Mouse (Mus musculus) ZHBTc4 (cell line): ENCODE data around the gene Zscan12.

ENCODE experiments used
- DNase-seq: peaks from one replicate; pipeline ENCODE4 v3.0.0-alpha.2; 2011; ENCODE audit warnings: low read depth, low spot score

The Zscan12 gene

DNA sequence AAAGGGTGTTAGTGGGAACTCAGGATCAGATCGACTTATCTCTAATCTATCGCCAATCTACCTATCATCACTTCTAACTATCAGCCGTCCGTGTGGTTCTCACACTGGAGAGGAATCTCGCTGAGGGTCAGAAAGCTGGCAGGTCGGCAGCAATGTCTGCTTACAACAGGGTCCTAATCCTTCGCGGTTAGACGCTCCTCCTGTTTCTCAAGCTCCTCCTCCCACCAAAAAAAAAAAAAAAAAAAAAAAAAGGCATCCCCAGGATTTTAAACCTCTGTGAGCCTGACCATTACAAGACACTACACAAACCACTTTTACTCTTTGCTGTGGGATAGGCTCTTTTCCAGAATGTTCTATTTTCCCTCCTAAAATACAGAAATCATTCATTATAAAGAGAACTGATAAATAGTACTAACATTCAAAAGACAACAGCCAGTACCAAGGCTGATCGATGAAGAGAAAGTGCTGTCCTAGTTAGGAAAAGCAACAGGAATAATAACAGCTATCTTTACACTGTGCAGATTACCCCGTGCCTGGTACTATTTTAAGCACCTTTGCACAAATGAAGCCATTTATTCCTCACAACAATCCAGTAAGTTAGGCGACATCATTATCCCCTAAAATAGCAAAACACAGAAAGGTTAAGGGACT lies 39.1 kb downstream of the Zscan12 start:
- peak; percentile 54 for DNase-seq

DNA sequence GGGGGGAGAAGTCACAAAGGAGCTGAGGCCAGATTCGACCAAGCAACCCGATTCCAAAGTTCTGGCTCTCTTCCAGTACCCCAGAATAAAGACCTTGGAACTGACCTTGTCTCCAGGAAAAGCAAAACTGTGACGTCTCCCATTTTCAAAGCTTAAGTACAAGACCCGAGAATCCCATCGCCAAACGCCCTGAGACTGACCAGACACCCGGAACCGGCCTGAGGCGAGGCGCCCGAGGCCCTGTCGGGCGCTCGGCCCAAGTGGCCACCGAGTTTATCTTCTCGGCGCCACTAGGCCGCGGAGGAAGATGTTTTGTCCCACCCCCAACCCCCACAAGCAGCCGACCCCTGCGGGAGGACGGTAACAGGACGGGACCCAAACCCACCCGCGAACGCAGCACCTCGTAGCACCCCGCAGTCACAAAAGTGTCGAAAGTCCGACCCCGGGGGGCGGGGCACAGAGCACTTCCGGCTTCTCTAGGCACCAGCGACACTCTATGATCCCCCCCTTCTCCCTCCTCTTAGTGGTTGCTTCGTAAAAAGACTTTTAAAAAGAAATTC lies 39.7 kb downstream of the Zscan12 start, which contains the start of gene Zkscan3:
Gene Zkscan3, minus strand, starts transcription at position 469 of the 560 bp plus-strand sequence.
- DNase-seq, result peak; percentile 87

DNA sequence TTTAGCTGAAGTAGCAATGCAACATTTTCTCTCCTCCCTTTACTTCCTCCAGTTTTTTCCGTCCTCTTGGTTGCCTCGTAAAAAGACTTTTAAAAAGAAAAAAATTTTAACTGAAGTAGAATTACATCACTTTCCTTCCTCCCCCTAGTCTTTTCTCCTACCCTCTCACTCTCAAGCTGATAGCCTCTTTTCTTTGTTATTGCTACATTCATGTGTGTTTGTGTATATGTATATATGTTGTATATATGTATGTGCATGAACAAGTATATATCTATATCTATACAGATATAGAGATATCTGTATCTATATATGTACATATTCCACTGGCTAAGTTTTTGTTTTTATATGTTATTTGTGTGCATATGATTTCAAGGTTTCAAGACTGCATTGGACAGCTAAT lies 40.2 kb downstream of the Zscan12 start:
- DNase-seq, result no peak

DNA sequence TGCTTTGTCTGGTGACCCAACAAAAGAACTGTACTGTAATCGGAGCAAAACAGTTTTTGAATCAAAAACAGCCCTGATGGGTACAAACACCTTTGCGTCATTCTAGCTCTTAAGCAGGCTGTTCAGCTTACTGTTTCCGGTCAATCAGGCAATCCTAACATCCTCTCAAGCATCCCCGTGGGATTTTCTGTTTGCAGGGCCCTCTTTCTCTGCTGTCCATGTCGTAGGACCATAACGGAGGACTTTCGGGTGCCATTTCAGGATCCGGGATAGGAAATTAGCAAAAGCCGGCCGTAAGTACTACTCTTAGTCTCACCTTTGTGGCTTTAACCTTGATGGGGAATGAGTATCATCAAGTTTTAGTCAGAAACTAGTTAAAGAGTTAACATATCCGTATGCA lies 44.7 kb downstream of the Zscan12 start:
- DNase-seq, result no peak

DNA sequence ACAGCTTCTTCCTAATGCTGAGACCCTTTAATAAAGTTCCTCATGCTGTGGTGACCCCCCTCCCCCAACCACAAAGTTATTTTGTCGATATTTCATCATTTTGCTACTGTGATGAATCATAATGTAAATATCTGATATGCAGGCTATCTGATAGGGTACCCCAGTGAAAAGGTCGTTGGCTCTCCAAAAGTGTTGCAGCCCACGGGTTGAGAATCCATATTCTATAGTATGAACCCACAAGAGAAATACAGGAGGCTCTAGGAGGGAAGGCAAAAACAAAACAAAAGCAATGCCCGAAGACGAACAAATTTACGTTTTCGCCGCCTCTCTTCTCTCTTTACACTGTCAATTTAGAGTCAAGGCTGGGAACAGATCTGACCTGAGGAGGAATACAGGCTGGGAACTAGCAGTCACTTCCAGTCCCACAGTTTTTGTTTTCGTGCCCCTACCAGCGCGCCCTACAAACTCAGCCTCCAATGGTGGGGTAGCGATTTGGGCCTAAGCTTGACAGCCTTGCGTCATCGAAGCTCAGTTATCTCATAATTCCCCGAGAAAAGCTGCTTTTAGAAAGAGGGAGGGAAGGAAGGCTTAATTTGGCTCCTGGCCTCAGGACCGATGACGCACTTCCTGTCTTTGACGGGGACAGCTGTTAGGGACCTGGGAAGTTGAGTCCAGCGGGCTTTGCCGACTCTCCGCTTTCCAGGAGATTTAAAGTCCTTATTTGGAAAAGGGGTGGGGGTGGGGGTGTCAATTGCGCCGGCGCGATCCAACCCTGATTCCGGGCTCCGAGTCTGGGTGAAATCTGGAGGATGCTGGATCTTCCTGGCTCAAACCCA lies 45.6 kb downstream of the Zscan12 start:
- peak; percentile 86 for DNase-seq

DNA sequence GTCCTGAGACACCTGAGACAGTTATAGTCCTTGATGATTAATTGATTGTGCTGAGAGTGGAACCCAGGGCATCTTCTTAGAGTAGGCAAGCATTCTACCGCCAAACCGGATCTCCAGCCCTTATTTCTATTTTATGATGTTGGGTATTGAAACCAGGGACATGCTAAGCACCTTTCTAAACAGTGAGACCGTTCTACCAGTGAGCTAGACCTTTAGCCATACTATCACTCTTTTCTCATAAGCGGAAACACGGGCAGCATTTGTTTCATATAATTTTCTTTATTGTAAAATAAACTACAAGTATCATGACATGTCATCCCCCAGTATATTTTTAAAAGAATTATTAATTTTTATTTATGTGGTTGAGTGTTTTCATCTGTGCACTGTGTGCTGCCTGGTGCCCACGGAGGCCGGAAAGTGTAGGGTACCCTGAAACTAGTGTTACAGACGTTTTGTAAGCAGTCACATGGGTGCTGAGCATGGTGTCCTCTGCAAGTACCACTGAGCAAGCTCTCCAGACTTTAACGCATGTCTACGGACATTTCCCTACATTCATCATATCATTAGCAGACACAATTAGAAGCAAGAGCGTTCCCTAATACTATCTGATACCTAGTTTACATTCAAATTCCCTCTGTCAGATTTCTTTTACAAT lies 46.3 kb downstream of the Zscan12 start:
- DNase-seq, result no peak

DNA sequence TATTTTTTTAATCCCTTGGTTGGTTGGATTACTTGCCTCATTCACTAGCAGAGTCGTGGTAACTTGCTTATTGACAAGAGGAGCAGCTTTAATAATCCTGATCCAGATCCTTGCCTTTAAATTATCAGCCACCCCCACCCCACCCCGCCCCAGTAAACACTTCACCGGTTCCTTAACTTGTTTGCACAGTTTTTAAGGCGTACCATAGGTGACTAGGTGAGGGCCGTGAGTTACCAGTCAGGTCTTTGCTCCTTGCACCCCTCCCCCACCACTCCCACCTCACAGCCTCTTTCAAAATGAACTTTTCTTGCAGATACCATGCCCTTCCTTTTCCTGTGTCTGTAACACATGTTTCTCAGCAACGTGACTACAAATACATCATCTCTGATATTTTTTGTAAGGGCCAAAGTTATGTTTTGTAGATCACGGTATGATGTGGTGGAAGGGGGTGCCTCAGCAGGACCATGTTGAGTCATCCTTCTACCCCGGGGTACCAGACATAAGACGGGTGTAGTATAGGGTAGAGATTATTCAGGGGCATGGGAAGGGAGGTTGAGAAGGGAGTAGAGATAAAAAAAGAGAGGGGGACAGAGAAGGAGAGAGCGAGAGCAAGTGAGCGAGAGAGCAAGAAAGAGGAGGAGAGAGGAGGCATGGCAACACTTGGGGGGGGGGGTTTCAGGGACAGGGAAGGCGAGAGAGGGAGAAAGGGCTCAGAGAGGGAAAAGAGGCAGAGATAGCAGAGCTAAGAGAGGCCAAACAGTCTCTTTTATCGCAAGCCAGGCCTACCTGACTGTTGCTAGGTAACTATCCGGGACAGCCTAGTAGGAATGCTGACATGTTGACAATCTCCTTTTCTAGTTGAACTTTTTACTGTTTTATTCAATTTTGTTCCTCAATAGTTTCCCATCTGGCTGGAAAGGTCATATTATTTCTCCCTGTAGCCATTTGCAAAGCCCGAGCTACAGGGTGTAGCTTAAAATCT lies 51.9 kb downstream of the Zscan12 start:
- DNase-seq, result peak; percentile 7

DNA sequence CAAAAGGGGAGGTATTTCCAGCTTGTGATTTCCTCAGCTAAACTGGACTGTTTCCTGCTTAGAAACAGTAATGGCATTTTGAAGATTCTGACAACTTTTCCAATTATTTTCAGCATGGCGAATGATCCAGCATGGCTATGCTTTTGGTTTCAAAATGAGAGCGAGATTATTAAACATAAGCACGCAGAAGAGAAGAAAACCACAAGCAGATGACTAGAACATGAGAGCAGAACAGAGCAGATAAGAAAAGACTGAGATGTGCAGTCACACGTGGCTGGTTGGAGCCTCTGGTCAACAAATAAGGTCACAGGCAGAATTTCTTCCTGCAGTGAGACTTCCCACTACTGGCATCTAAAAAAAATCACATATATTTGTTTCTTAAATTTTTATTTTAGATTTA lies 52.6 kb downstream of the Zscan12 start:
- no peak for DNase-seq

DNA sequence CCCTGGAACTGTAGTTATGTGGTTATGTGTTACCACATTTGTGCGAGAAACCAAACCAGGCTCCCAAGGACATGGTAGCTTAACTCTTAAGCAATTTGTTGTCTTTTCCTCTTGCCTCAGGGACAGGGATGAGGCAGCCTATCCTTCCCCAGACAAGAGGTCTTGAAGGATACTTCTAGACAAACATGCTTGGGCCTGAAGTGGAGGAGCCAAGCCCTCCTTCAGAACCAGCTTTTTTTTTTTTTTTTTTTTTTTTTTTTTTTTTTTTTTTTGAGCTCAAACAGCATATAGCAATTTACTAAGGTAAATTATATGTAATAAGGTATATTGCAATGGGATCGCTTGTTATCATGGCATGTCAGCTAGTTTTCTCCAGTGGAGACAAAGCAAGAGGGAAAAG lies 53.1 kb downstream of the Zscan12 start:
- DNase-seq, result no peak

DNA sequence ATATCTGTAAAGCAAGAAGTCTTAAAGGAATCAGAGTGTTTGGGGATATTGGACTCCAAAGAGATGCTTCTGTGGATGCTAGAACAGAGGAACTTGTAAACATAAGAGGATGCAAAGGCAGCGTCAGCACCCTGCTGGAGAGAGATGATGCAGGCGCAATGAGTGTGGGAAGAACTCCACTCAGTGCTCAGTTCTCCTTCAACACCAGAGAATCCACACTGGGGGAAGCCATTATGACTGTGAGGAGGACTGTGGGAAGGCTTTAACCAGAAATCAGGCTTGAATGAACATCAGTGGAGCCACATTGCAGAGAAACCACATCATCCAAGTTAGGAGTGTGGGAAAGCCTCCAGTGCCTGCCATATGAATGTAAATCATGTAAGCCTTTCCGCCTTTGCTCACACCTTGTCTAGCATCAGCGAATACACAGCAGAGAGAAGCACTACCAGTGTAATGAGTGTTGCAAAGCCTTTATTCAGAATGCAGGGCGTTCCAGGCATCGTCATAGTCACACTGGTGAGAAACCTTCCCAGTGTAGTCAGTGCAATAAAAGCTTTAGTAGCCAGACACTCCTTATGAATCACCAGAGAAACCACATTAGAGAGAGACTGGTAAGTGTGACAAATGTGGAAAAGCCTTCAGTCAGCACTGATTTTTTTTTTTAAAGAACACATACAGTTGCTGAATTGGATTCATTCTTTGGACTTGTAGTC lies 54.8 kb downstream of the Zscan12 start:
- DNase-seq, result no peak

DNA sequence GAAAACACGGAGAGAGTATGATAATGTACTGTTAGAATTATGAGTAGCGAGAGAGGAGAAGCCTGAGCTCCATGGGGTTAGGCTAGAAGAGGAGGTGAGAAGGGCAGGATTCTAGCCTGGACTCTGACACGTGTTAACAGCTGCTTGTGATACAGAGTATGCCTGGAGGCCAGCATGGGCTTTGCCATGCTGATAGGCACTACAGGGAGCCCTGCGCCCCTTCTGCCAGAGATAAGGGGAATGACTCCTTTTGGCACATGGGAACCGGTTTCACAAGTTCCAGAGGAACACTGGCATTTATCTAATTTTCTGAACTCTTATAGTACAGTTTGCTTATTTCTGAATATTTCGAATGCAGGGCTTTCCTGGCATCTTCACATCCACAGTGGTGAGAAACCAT lies 56.2 kb downstream of the Zscan12 start:
- DNase-seq, result no peak
